Mouse (Mus musculus) liver, postnatal 0 days (tissue): Measurements from ENCODE around the gene Arhgap45. TPM values are rescaled to one million over a fixed set of nuclear protein-coding genes. Genes with fewer than 3 reads are reported as not detected.

ENCODE experiments used
- ATAC-seq: fragments of 200-750 bp; cut with Nextera tagmentation; 2 replicates; pipeline ENCODE4 v1.8.0; 2017; ENCODE audit warnings: mild to moderate bottlenecking, moderate library complexity
- DNase-seq: peaks from one replicate; pipeline ENCODE4 v3.0.0-alpha.2; 2016
- H3K27ac ChIP-seq: fragments of 300-500 bp; sonication (generic); 2 replicates; pipeline ENCODE4 v1.5.1; 2014; ENCODE audit warnings: antibody characterized with exemption, moderate library complexity, mild to moderate bottlenecking, low read depth
- H3K27me3 ChIP-seq: fragments of 300-500 bp; sonication (generic); 2 replicates; pipeline ENCODE4 v1.6.1; 2014; ENCODE audit warnings: low read length, control low read depth, mixed read lengths; ENCODE audit not compliant: insufficient read depth
- H3K36me3 ChIP-seq: fragments of 300-500 bp; sonication (generic); replicated peaks from 2 replicates; pipeline ENCODE4 v1.6.1; 2014; ENCODE audit warnings: mild to moderate bottlenecking, control low read depth, low read length, moderate library complexity, mixed read lengths; ENCODE audit not compliant: insufficient read depth
- H3K4me1 ChIP-seq: fragments of 300-500 bp; sonication (generic); 2 replicates; pipeline ENCODE4 v1.6.1; 2014; ENCODE audit warnings: antibody characterized with exemption, mild to moderate bottlenecking, control low read depth; ENCODE audit not compliant: insufficient read depth
- H3K4me2 ChIP-seq: fragments of 300-500 bp; sonication (generic); 2 replicates; pipeline ENCODE4 v1.6.1; 2014; ENCODE audit warnings: low read depth, mild to moderate bottlenecking, low read length, moderate library complexity, mixed read lengths
- H3K4me3 ChIP-seq: fragments of 300-500 bp; sonication (generic); 2 replicates; pipeline ENCODE4 v1.5.1; 2014; ENCODE audit warnings: low read depth, low read length
- H3K9ac ChIP-seq: fragments of 300-500 bp; sonication (generic); replicated peaks from 2 replicates; pipeline ENCODE4 v1.6.1; 2014; ENCODE audit warnings: mild to moderate bottlenecking, moderate library complexity
- H3K9me3 ChIP-seq: fragments of 300-500 bp; sonication (generic); 2 replicates; pipeline ENCODE4 v1.6.1; 2016; ENCODE audit warnings: mild to moderate bottlenecking, control low read depth, low read length, mixed read lengths
- CTCF ChIP-seq: sonication (generic); IDR thresholded peaks from 2 replicates; pipeline ENCODE4 v1.5.1; 2016; ENCODE audit warnings: antibody characterized with exemption, low read depth
- EP300 ChIP-seq: IDR thresholded peaks from 2 replicates; pipeline ENCODE4 v1.6.1; 2016; ENCODE audit warnings: antibody characterized with exemption, low read depth, mild to moderate bottlenecking
- WGBS: fragments of 180-500 bp; shearing (Covaris S2); extraction: QIAGEN DNeasy Blood & Tissue Kit; methylation state at CpG from one replicate; pipeline ENCODE4 v1.1.7; 2014; ENCODE audit not compliant: insufficient replicate concordance; 5-methylcytosine and 5-hydroxymethylcytosine counted together
- polyA plus RNA-seq: library from polyadenylated mRNA; unstranded; fragments of >200 nt; fragmentation: Nextera tagmentation; extraction: Ambion mirVana; gene quantifications from 2 replicates; pipeline ENCODE4 v1.2.1, GENCODE M21; 2015

The Arhgap45 gene
- polyA plus RNA-seq, 1 experiment from 2014 or later = 14.2 TPM

DNA sequence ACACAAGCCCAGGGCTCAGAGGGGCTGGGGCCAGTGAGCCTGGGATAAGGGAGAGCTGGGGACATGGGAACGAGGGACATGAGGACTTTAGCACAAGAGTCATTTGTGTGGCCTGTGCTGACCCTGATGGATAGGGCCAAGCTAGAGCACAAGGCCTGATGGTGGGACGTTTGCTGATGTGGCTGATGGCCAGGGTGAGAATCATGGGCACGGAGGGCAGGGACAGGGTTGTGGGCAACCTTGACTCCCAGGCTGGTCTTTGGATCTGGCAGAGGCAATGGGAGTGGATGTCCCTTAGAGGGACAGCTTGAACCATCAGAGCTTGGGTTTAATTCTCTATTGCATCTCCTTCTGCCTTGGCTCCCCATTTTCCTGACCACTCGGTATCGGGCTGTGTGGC lies 60.9 kb downstream of the Arhgap45 start:
- Histone ChIP-seq H3K9ac (no peak overlapping the region), H3K27me3 (no peaks in the 10 kb centered on the region), H3K9me3 (no peaks in the 10 kb centered on the region), H3K4me3 (no peak overlapping the region), H3K4me2 (no peak overlapping the region), H3K36me3 (peaks cover 46% of the 10 kb centered on the region), H3K27ac (0 out of 2 replicates have a peak overlapping the region, but pooled peaks have one; percentile 22), H3K4me1 (peaks cover 46% of the 10 kb centered on the region)
- ATAC-seq (no peak), DNase-seq (no peak)
- 78% methylated on average over 5 of the region's 5 CpGs for WGBS
- TF ChIP-seq EP300 = no peak
- TF ChIP-seq CTCF = no peak

DNA sequence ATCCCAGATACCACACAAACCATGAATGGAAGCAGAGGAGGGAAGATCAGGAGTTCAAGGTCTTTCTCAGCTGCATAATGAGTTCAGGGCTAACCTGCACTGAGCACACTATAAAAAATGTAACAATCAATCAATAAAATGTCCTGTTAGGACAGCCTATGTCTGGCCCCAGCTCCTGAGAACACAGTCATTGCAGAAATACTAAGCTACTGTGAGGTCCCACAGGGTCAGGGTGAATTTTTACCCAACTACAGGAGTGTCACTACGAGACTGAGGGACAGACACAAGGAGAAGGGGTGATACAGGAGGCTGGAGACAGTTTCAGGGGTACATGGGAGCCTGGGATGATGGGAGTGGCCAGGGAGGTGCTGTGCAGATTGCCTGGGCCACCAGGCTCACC lies 61.9 kb downstream of the Arhgap45 start:
- peaks cover 40% of the 10 kb centered on the region for H3K4me1 ChIP-seq
- no peak overlapping the region for H3K9ac ChIP-seq
- H3K4me2 ChIP-seq = no peak overlapping the region
- 75% methylated on average over 1 of the region's 1 CpGs for WGBS
- H3K27ac ChIP-seq = no peak overlapping the region
- peaks cover 54% of the 10 kb centered on the region for H3K36me3 ChIP-seq
- H3K27me3 ChIP-seq = no peaks in the 10 kb centered on the region
- no peaks in the 10 kb centered on the region for H3K9me3 ChIP-seq
- no peak for DNase-seq
- TF ChIP-seq CTCF (no peak), EP300 (no peak)
- H3K4me3 ChIP-seq = no peak overlapping the region
- no peak for ATAC-seq

DNA sequence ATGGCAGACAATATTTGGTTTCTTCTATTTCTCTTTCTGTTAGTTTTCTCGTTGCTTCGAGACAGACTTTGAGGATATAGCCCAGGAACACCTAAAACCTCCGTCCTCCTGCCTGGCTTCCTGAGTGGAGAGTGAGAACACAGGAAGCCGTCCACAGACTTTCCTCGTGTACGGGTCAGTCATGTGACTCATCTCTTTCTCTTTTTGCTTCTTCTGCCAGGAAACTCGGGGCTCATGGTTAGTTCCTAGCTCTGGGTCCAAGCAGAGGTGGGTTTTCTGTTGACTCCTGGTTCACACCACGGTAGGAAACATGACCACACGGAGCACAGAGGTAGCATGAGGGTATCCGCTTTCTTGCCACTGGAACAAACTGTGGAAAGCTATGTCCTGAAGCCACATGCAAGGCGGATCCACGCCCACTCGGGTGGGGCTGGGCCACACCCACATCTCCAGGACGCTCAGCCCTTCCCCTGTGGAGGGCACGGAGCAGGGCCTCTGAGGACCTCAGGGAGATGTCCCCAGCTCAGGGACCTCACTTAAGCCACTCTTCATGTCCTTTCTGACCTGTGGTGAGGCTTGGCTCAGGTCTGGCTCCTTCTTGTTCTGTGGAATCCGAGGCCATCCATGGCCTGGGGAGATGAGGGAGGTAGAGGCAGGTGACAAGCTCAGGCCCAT lies 64.1 kb downstream of the Arhgap45 start:
- ATAC-seq (peak; percentile 89), DNase-seq (peak; percentile 82)
- H3K36me3 ChIP-seq = peaks cover 73% of the 10 kb centered on the region
- peak overlapping the region; percentile 56 for H3K4me2 ChIP-seq
- 54% methylated on average over 16 of the region's 16 CpGs for WGBS
- peak overlapping the region; percentile 82 for H3K27ac ChIP-seq
- no peaks in the 10 kb centered on the region for H3K9me3 ChIP-seq
- peaks cover 28% of the 10 kb centered on the region for H3K4me1 ChIP-seq
- peak overlapping the region; percentile 45 for H3K9ac ChIP-seq
- 0 out of 2 replicates have a peak overlapping the region, but pooled peaks have one; percentile 0 for H3K4me3 ChIP-seq
- H3K27me3 ChIP-seq = no peaks in the 10 kb centered on the region
- TF ChIP-seq CTCF = no peak
- TF ChIP-seq EP300 = no peak

Other genes starting within 250 kb of the Arhgap45 start
- gene Rnf126, start 249.7 kb upstream of the Arhgap45 start, polyA plus RNA-seq = 28.2 and 34.1 TPM in 2 replicates
- gene Fstl3, start 239.4 kb upstream of the Arhgap45 start, polyA plus RNA-seq = 0.36 and 0.63 TPM in 2 replicates
- 5.0 and 7.2 TPM in 2 replicates for gene Prss57, start 225.7 kb upstream of the Arhgap45 start, polyA plus RNA-seq
- gene Palm, start 223.1 kb upstream of the Arhgap45 start, polyA plus RNA-seq = 7.9 and 9.2 TPM in 2 replicates
- gene Misp, start 195.7 kb upstream of the Arhgap45 start, polyA plus RNA-seq = 1.00 and 1.3 TPM in 2 replicates
- gene Ptbp1, start 162.2 kb upstream of the Arhgap45 start, polyA plus RNA-seq = 55.4 and 59.1 TPM in 2 replicates
- 123 and 127 TPM in 2 replicates for gene Prtn3, start 142.2 kb upstream of the Arhgap45 start, polyA plus RNA-seq
- gene Plppr3, start 142.0 kb upstream of the Arhgap45 start, polyA plus RNA-seq = 2.9 and 4.9 TPM in 2 replicates
- gene Elane, start 130.4 kb upstream of the Arhgap45 start, polyA plus RNA-seq = 180 and 207 TPM in 2 replicates
- gene Cfd, start 125.8 kb upstream of the Arhgap45 start, polyA plus RNA-seq = not detected in 2 replicates
- gene Med16, start 107.7 kb upstream of the Arhgap45 start, polyA plus RNA-seq = 13.5 and 14.3 TPM in 2 replicates
- 4.6 TPM in 1 of 2 replicates, not detected in the other for gene Gm26602, start 105.8 kb upstream of the Arhgap45 start, polyA plus RNA-seq
- gene Kiss1r, start 99.7 kb upstream of the Arhgap45 start, polyA plus RNA-seq = 0.18 and 0.34 TPM in 2 replicates
- gene R3hdm4, start 95.4 kb upstream of the Arhgap45 start, polyA plus RNA-seq = 47.3 and 51.7 TPM in 2 replicates
- gene Arid3a, start 89.6 kb upstream of the Arhgap45 start, polyA plus RNA-seq = 4.5 and 5.5 TPM in 2 replicates
- 40.7 and 41.2 TPM in 2 replicates for gene Wdr18, start 56.5 kb upstream of the Arhgap45 start, polyA plus RNA-seq
- gene Grin3b, start 45.9 kb upstream of the Arhgap45 start, polyA plus RNA-seq = 0.05 TPM in 1 of 2 replicates, not detected in the other
- gene Tmem259, start 32.3 kb upstream of the Arhgap45 start, polyA plus RNA-seq = 13.2 and 14.5 TPM in 2 replicates
- 40.7 and 42.8 TPM in 2 replicates for gene Cnn2, start 28.1 kb upstream of the Arhgap45 start, polyA plus RNA-seq
- gene Abca7, start 20.2 kb upstream of the Arhgap45 start, polyA plus RNA-seq = 2.5 and 3.1 TPM in 2 replicates
- 57.0 and 58.3 TPM in 2 replicates for gene Polr2e, start 23.1 kb downstream of the Arhgap45 start, polyA plus RNA-seq
- gene Gpx4, start 30.5 kb downstream of the Arhgap45 start, polyA plus RNA-seq = 537 and 560 TPM in 2 replicates
- 7.4 and 8.7 TPM in 2 replicates for gene Sbno2, start 88.9 kb downstream of the Arhgap45 start, polyA plus RNA-seq
- gene Stk11, start 99.2 kb downstream of the Arhgap45 start, polyA plus RNA-seq = 9.1 and 11.2 TPM in 2 replicates
- gene Atp5d, start 122.0 kb downstream of the Arhgap45 start, polyA plus RNA-seq = 537 and 576 TPM in 2 replicates
- gene Cbarp, start 124.2 kb downstream of the Arhgap45 start, polyA plus RNA-seq = 0.11 and 0.18 TPM in 2 replicates
- 3.0 and 4.3 TPM in 2 replicates for gene Midn, start 131.6 kb downstream of the Arhgap45 start, polyA plus RNA-seq
- 87.0 and 93.3 TPM in 2 replicates for gene Cirbp, start 149.3 kb downstream of the Arhgap45 start, polyA plus RNA-seq
- gene 1600002K03Rik, start 156.3 kb downstream of the Arhgap45 start, polyA plus RNA-seq = 6.7 and 6.8 TPM in 2 replicates
- 0.15 and 0.18 TPM in 2 replicates for gene Efna2, start 162.8 kb downstream of the Arhgap45 start, polyA plus RNA-seq
- gene Mum1, start 209.8 kb downstream of the Arhgap45 start, polyA plus RNA-seq = 9.8 and 13.3 TPM in 2 replicates
- gene Ndufs7, start 232.5 kb downstream of the Arhgap45 start, polyA plus RNA-seq = 313 and 321 TPM in 2 replicates
- 93.9 and 101 TPM in 2 replicates for gene Gamt, start 244.4 kb downstream of the Arhgap45 start, polyA plus RNA-seq
- 19.5 and 21.8 TPM in 2 replicates for gene Dazap1, start 244.8 kb downstream of the Arhgap45 start, polyA plus RNA-seq